Mouse (Mus musculus): ENCODE results near the gene Cacna1d.
A peak's percentile ranks its signal among the peaks of the same experiment; 100 is the strongest.

Gene Cacna1d

DNA sequence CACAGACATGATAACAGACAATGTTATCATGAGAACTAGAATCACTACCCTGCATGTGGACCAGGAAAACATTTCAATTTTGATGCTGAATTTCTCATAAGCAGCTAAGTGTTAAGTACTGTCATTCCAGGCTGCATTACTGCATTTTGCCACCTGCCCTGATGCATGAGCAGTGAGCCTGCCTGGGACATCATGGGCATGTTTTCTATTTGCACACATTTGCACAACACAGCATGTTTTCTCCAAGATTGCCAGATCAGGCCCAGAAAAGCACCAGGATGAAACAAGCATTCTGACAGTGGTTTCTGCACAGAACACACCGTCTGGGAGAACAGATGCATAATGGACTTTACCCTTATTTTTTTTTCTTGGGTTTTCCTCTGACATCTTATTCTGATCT, 294.3 kb downstream of the Cacna1d start:
- no peak for DNase-seq

- peak; percentile 18 for DNase-seq
Measured at GRCm38 (mm10) chr14:30196235-30196634, 295.0 kb downstream of the Cacna1d start.

DNA sequence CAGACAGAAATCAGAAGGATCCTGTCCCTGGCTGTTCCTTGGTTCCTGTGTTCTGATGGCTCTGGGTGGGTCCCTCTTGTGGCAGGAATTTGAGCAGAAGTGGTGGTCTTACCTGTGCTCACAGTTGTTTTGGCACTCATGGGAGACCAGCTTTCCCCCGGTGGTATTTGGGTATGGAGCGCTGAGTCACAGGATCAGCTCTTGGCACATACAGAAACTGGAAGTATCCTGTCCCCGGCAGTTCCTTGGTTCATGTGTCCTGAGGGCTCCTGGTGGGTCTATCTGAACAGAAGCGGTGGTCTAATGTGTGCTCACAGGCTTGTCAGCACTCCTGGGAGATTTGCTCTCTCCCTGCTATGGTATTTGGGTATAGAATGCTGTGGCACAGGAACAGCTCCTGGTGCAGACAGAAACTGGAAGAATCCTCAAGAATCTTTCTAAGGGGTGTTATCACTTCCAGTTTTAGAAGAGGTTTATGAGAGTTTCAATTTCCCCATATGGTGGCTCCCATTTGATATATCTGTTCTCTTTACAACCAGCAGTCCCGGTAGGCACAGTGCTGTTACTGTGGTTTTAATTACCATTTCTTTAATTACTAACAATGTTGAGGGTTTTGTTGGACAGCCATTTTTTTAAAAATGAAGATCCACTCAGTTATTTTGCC, 300.8 kb downstream of the Cacna1d start:
- no peak for DNase-seq

GRCm38 (mm10) chr14:30185616-30186274, 305.5 kb downstream of the Cacna1d start:
- no peak for DNase-seq

DNA sequence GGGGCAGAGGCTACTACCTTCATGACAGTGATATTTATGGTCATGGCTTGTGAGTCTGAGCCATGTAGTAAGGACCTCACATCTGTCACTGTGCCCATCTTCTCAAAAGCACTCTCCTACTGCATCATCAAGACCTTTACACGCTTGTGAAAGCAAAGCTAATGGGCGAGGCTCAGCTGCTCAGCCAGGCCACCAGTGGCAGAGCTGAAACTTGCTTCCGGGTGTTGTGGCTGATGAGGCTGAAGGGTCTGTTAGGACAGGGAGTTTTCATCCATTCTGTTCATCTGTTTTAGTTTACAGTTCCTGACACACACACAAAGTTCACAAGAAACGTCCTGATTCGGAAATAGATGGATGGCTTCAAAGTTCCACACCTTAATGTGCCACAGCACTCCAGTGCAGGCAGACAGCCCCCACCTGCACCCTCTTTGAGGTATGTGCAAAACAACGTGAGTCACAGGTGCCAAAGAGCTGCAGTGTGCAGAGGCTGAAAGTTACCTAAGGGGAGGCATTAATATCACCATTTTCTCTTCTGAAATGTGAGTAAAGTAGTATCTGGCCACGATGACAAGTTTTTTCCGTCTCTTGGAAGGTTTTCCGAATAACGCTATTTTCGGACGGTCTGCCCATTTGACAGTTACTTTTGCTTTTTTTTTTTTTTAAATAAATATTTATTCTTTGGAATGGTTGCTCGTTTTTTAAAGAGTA, 306.7 kb downstream of the Cacna1d start:
- DNase-seq = no peak

DNA sequence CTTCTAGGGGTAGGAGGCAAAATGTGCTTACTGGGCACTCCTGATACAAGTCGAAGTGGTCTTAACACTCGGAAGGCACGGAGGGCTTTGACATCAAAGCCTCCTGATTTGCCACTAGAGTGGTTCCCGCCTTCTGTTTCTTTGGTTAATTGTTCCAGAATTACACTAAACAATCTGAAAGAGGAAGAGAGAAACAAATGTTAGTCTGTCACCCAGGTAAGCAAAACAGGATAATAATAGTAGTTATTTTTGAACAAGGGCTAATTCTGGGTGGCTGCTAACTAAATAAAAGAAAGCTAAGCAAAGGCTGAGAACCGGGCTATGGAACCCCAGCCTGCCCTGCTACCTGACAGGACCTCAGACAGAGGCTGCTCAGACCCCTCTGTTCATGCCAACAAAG, 307.2 kb downstream of the Cacna1d start:
- no peak for DNase-seq

GRCm38 (mm10) chr14:30182624-30183524, 308.4 kb downstream of the Cacna1d start:
- no peak for DNase-seq

GRCm38 (mm10) chr14:30178306-30178705, 312.9 kb downstream of the Cacna1d start:
- no peak for DNase-seq

DNA sequence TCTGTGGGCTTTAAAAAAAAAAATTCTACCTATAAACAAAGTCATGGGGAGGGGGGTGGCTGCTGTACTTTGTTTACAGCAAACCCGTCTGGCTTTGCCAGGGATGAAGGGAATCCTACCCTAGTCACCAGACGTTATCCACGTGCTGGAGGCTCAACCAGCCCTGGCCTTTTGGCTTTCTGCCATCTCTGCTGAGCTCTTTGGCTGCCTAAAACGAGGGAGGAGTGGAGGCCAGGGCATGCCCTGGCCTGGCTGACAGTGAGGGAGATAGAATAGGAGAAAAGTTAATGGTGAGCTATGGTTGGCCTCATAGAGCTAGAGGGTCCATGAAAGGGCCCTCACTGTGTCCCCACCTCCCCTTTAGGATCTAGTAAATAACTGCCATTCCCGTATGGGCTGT, 313.4 kb downstream of the Cacna1d start:
- DNase-seq = no peak

DNA sequence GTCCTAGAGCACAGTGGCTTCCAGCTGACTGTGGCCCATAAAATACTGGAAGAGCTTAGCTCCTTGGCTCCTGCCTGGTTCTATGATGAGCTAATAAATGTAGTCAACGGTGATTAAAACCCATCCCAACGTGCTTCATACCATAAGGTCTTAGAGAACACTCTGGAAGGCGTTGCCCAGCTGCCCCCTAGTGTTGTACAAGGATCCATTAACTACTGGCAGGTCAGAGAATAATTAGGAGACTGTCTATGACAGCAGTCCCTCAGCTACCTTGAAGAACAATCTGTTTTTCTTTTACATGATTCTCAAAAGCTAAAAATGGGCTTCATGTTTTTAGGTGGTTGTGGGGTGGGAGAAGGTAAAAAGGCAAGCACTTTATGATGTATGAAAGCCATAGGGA, 315.9 kb downstream of the Cacna1d start:
- no peak for DNase-seq

- DNase-seq = no peak
Measured at GRCm38 (mm10) chr14:30172821-30173755, 318.2 kb downstream of the Cacna1d start.

GRCm38 (mm10) chr14:30171593-30171992, 319.7 kb downstream of the Cacna1d start:
- DNase-seq = no peak

GRCm38 (mm10) chr14:30171008-30171407, 320.2 kb downstream of the Cacna1d start:
- no peak for DNase-seq

GRCm38 (mm10) chr14:30169455-30169854, 321.8 kb downstream of the Cacna1d start:
- DNase-seq = peak; percentile 23

GRCm38 (mm10) chr14:30168902-30169301, 322.4 kb downstream of the Cacna1d start:
- no peak for DNase-seq

DNA sequence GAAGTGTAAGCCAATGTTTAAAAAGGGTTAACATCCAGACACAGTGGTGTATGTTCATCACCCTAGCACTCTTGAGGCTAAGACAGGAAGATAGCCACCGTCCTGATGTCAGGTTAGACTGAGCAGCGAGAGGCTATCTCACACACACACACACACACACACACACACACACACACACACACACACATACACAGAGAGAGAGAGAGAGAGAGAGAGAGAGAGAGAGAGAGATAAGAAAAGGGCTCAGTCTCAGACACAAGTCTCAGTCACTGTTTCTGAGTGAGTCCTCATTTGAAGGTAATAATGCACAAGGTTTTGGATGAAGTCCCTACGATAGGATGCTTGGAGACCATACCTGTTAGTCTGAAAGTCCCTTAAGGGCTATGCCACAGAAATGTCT, 322.9 kb downstream of the Cacna1d start:
- no peak for DNase-seq

GRCm38 (mm10) chr14:30167606-30168005, 323.6 kb downstream of the Cacna1d start:
- no peak for DNase-seq

DNA sequence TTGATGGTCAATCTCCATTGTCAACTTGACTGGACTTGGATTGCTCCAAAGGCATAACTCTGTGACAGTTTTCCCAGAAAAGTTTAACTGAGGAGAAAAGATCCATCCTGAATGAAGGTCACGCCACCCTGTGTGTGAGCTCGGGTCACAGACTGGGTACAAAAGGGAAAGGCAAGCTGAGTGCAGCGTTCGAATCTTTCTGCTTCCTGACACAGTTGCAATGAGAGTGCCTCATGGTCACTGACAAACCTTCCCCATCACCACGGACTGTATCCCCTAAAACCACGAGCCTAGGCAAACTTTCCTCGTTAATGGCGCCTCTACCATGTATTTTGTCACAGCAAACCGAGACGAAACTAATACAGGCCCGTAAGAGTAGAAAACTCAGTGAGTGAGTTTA, 325.2 kb downstream of the Cacna1d start:
- DNase-seq = no peak

GRCm38 (mm10) chr14:30163733-30164708, 327.2 kb downstream of the Cacna1d start:
- no peak for DNase-seq

GRCm38 (mm10) chr14:30147774-30148173, 343.5 kb downstream of the Cacna1d start:
- no peak for DNase-seq

All from liver (tissue).